Comparison of ENCODE assay signal across 8 mouse cellular contexts in genomic region chr9:21265611-21266010, GRCm38 (mm10). TPM values are rescaled to one million over a fixed set of nuclear protein-coding genes. Genes with fewer than 3 reads are reported as not detected.
DNase-seq lines count a peak whose midpoint lies in the region; ATAC-seq and TF ChIP-seq lines count a peak whose summit lies in the region.

No protein-coding gene starts in this region.

- H3K4me2 ChIP-seq in kidney, embryonic 16.5 days (replicated peaks; ENCODE audit: low read depth, low read length): peak overlapping the region; percentile 88
- H3K4me2 ChIP-seq in midbrain, embryonic 11.5 days: peak overlapping the region; percentile 87

- TF ChIP-seq CTCF in layer of hippocampus, adult 2 months (conservative IDR thresholded peaks at IDR 0.05): no peak

- no peaks in the 10 kb centered on the region for H3K9me3 ChIP-seq in kidney, embryonic 16.5 days (ENCODE audit: low read length)
- H3K9me3 ChIP-seq in midbrain, embryonic 11.5 days (ENCODE audit: control insufficient read depth, low read length): no peaks in the 10 kb centered on the region

- 4% methylated on average over 11 of the region's 11 CpGs for WGBS in kidney, embryonic 16.5 days
- WGBS in midbrain, embryonic 11.5 days: 5% methylated on average over 11 of the region's 11 CpGs

- peak overlapping the region; percentile 75 for H3K9ac ChIP-seq in kidney, embryonic 16.5 days (replicated peaks; ENCODE audit: low read length)
- peak overlapping the region; percentile 95 for H3K9ac ChIP-seq in midbrain, embryonic 11.5 days (ENCODE audit: low read length)

- H3K27me3 ChIP-seq in kidney, embryonic 16.5 days (ENCODE audit: insufficient read depth, low read length): no peaks in the 10 kb centered on the region
- no peaks in the 10 kb centered on the region for H3K27me3 ChIP-seq in midbrain, embryonic 11.5 days (ENCODE audit: control insufficient read depth, insufficient read depth, low read length)

- H3K27ac ChIP-seq in layer of hippocampus, adult 2 months: peak overlapping the region; percentile 90
- H3K27ac ChIP-seq in kidney, embryonic 16.5 days (ENCODE audit: low read length): peak overlapping the region; percentile 37; the same call in 1 of the 2 replicates
- H3K27ac ChIP-seq in midbrain, embryonic 11.5 days (ENCODE audit: low read depth, low read length): peak overlapping the region; percentile 50; the same call in 1 of the 2 replicates

- H3K4me1 ChIP-seq in kidney, embryonic 16.5 days (ENCODE audit: insufficient read depth, low read length): peaks cover 22% of the 10 kb centered on the region
- H3K4me1 ChIP-seq in midbrain, embryonic 11.5 days (ENCODE audit: control insufficient read depth, insufficient read depth, low read length): peaks cover 16% of the 10 kb centered on the region

- peak; percentile 30; the same call in 1 of the 2 replicates for ATAC-seq in erythroid progenitor cell, adult 5-6 weeks (replicated peaks; ENCODE audit: low FRiP score, poor library complexity, severe bottlenecking)
- ATAC-seq in kidney, embryonic 16.5 days (ENCODE audit: low FRiP score, low TSS enrichment): peak; percentile 40
- ATAC-seq in midbrain, embryonic 11.5 days (ENCODE audit: low FRiP score): no peak; the same call in 1 of the 2 replicates

- H3K36me3 ChIP-seq in kidney, embryonic 16.5 days (ENCODE audit: insufficient read depth, low read length): peaks cover 26% of the 10 kb centered on the region
- peaks cover 3% of the 10 kb centered on the region for H3K36me3 ChIP-seq in midbrain, embryonic 11.5 days (ENCODE audit: control insufficient read depth, insufficient read depth, low read length)

- peak overlapping the region; percentile 98 for H3K4me3 ChIP-seq in layer of hippocampus, adult 2 months
- peak overlapping the region; percentile 62 for H3K4me3 ChIP-seq in kidney, embryonic 16.5 days (ENCODE audit: low read length)
- H3K4me3 ChIP-seq in midbrain, embryonic 11.5 days (ENCODE audit: low read depth, low read length): peak overlapping the region; percentile 71

- DNase-seq in layer of hippocampus, adult 2 months (ENCODE audit: low spot score in 2 of 2): no peak
- DNase-seq in layer of hippocampus, postnatal 36 days: no peak
- no peak for DNase-seq in midbrain, embryonic 11.5 days (ENCODE audit: low spot score, missing footprints)
- no peak for DNase-seq in spleen, adult 12 weeks (ENCODE audit: low spot score)
- DNase-seq in adrenal gland, postnatal 36 days: no peak
- DNase-seq in left cerebral cortex, adult 9 months (ENCODE audit: low spot score in 2 of 2): no peak

RNA-seq across cellular contexts. Expression of gene Atg4d, which starts 0.5 kb away (rescaled TPM):
- 10 to 100 TPM; 39.8 to 40.2 TPM for total RNA-seq in layer of hippocampus, adult 2 months (2021)
- 10 to 100 TPM; 38.8 to 40.9 TPM for total RNA-seq in layer of hippocampus, postnatal 36 days (2021)
- total RNA-seq in erythroid progenitor cell, adult 5-6 weeks (2015; ENCODE audit: low replicate concordance): 49.4 and 49.5 TPM in 2 replicates
- total RNA-seq in erythroid progenitor cell, adult 5-6 weeks (2017; ENCODE audit: low replicate concordance): 73.9 and 162 TPM in 2 replicates
- 58.7 and 64.1 TPM in 2 replicates for polyA plus RNA-seq in kidney, embryonic 16.5 days (2015; fragmentation: Nextera tagmentation; extraction: Ambion mirVana)
- polyA plus RNA-seq in midbrain, embryonic 11.5 days (2014; fragmentation: Nextera tagmentation; extraction: Ambion mirVana): 37.2 and 45.8 TPM in 2 replicates
- total RNA-seq in adrenal gland, postnatal 36 days (2021): 10 to 100 TPM; 39.1 to 39.5 TPM

RNA-seq across cellular contexts. Expression of gene S1pr5, which starts 17.4 kb away (rescaled TPM):
- 10 to 100 TPM; 10.6 to 10.9 TPM for total RNA-seq in layer of hippocampus, adult 2 months (2021)
- 10 to 100 TPM; 11.1 to 11.2 TPM for total RNA-seq in layer of hippocampus, postnatal 36 days (2021)
- total RNA-seq in erythroid progenitor cell, adult 5-6 weeks (2015; ENCODE audit: low replicate concordance): 2.5 TPM in 1 of 2 replicates, not detected in the other
- total RNA-seq in erythroid progenitor cell, adult 5-6 weeks (2017; ENCODE audit: low replicate concordance): 0.13 and 0.53 TPM in 2 replicates
- polyA plus RNA-seq in kidney, embryonic 16.5 days (2015; fragmentation: Nextera tagmentation; extraction: Ambion mirVana): 0.13 and 0.14 TPM in 2 replicates
- polyA plus RNA-seq in midbrain, embryonic 11.5 days (2014; fragmentation: Nextera tagmentation; extraction: Ambion mirVana): 0.19 and 0.21 TPM in 2 replicates
- under 1 TPM in 1 of 2 experiments, not detected in 1; 0.99 TPM for total RNA-seq in adrenal gland, postnatal 36 days (2021)

RNA-seq across cellular contexts. Expression of gene Kri1, which starts 22.2 kb away (rescaled TPM):
- total RNA-seq in layer of hippocampus, adult 2 months (2021): 10 to 100 TPM; 45.1 to 46.6 TPM
- 10 to 100 TPM; 48.1 to 50.2 TPM for total RNA-seq in layer of hippocampus, postnatal 36 days (2021)
- 19.7 and 49.4 TPM in 2 replicates for total RNA-seq in erythroid progenitor cell, adult 5-6 weeks (2015; ENCODE audit: low replicate concordance)
- total RNA-seq in erythroid progenitor cell, adult 5-6 weeks (2017; ENCODE audit: low replicate concordance): 18.2 and 48.8 TPM in 2 replicates
- 14.6 and 20.0 TPM in 2 replicates for polyA plus RNA-seq in kidney, embryonic 16.5 days (2015; fragmentation: Nextera tagmentation; extraction: Ambion mirVana)
- polyA plus RNA-seq in midbrain, embryonic 11.5 days (2014; fragmentation: Nextera tagmentation; extraction: Ambion mirVana): 13.2 and 16.3 TPM in 2 replicates
- total RNA-seq in adrenal gland, postnatal 36 days (2021): 10 to 100 TPM; 24.8 to 32.2 TPM

RNA-seq across cellular contexts. Expression of gene Cdkn2d, which starts 25.6 kb away (rescaled TPM):
- total RNA-seq in layer of hippocampus, adult 2 months (2021): 10 to 100 TPM; 53.7 to 54.4 TPM
- 10 to 100 TPM; 53.0 to 62.9 TPM for total RNA-seq in layer of hippocampus, postnatal 36 days (2021)
- 305 and 325 TPM in 2 replicates for total RNA-seq in erythroid progenitor cell, adult 5-6 weeks (2015; ENCODE audit: low replicate concordance)
- total RNA-seq in erythroid progenitor cell, adult 5-6 weeks (2017; ENCODE audit: low replicate concordance): 151 and 194 TPM in 2 replicates
- polyA plus RNA-seq in kidney, embryonic 16.5 days (2015; fragmentation: Nextera tagmentation; extraction: Ambion mirVana): 50.9 and 51.7 TPM in 2 replicates
- polyA plus RNA-seq in midbrain, embryonic 11.5 days (2014; fragmentation: Nextera tagmentation; extraction: Ambion mirVana): 70.6 and 71.9 TPM in 2 replicates
- 10 to 100 TPM; 14.2 to 16.0 TPM for total RNA-seq in adrenal gland, postnatal 36 days (2021)

RNA-seq across cellular contexts. Expression of gene Keap1, which starts 26.4 kb away (rescaled TPM):
- 10 to 100 TPM; 56.7 to 60.6 TPM for total RNA-seq in layer of hippocampus, adult 2 months (2021)
- 10 to 100 TPM; 57.2 to 58.1 TPM for total RNA-seq in layer of hippocampus, postnatal 36 days (2021)
- 13.8 and 25.2 TPM in 2 replicates for total RNA-seq in erythroid progenitor cell, adult 5-6 weeks (2015; ENCODE audit: low replicate concordance)
- total RNA-seq in erythroid progenitor cell, adult 5-6 weeks (2017; ENCODE audit: low replicate concordance): 37.0 and 44.7 TPM in 2 replicates
- 67.4 and 68.1 TPM in 2 replicates for polyA plus RNA-seq in kidney, embryonic 16.5 days (2015; fragmentation: Nextera tagmentation; extraction: Ambion mirVana)
- polyA plus RNA-seq in midbrain, embryonic 11.5 days (2014; fragmentation: Nextera tagmentation; extraction: Ambion mirVana): 20.0 and 26.3 TPM in 2 replicates
- total RNA-seq in adrenal gland, postnatal 36 days (2021): 10 to 100 TPM; 45.8 to 46.0 TPM

Comparison
In these comparisons a context has a peak if more than half of its experiments do, and no peak if none do; other contexts are left out.
1. H3K27ac ChIP-seq: peak in every context shown above with its lines; median percentile 90 in layer of hippocampus, adult 2 months; 50 in midbrain, embryonic 11.5 days; 37 in kidney, embryonic 16.5 days.